Mouse (Mus musculus) adrenal gland, postnatal 25 days (tissue): Measurements from ENCODE around the gene Slc25a17. TPM values are rescaled to one million over a fixed set of nuclear protein-coding genes. Genes with fewer than 3 reads are reported as not detected.

Experiments
- DNase-seq: peaks from one replicate; pipeline ENCODE4 v3.0.0; 2021; ENCODE audit warnings: mixed read lengths
- total RNA-seq: library from RNA; stranded (reverse); gene quantifications from 2 replicates; pipeline ENCODE4 v1.2.3, GENCODE M21; 2021

The Slc25a17 gene
- total RNA-seq, 1 experiment from 2014 or later = 82.7 TPM

GRCm38 (mm10) chr15:81301193-81302070, 59.2 kb downstream of the Slc25a17 start:
- DNase-seq = peak; percentile 20

GRCm38 (mm10) chr15:81300520-81301069, 60.0 kb downstream of the Slc25a17 start:
- DNase-seq = no peak

GRCm38 (mm10) chr15:81299549-81299948, 61.1 kb downstream of the Slc25a17 start:
- no peak for DNase-seq

GRCm38 (mm10) chr15:81298213-81298612, 62.4 kb downstream of the Slc25a17 start:
- no peak for DNase-seq

- DNase-seq = no peak
Measured at GRCm38 (mm10) chr15:81297543-81297942, 63.1 kb downstream of the Slc25a17 start.

GRCm38 (mm10) chr15:81294897-81295296, 65.7 kb downstream of the Slc25a17 start:
- no peak for DNase-seq

- no peak for DNase-seq
Measured at GRCm38 (mm10) chr15:81294386-81294785, 66.2 kb downstream of the Slc25a17 start.

- no peak for DNase-seq
Measured at GRCm38 (mm10) chr15:81290747-81291146, 69.9 kb downstream of the Slc25a17 start.

GRCm38 (mm10) chr15:81290230-81290629, 70.4 kb downstream of the Slc25a17 start:
- DNase-seq = no peak

GRCm38 (mm10) chr15:81284121-81284734, 76.4 kb downstream of the Slc25a17 start:
- no peak for DNase-seq

- DNase-seq = no peak
Measured at GRCm38 (mm10) chr15:81278699-81279098, 81.9 kb downstream of the Slc25a17 start.

- no peak for DNase-seq
Measured at GRCm38 (mm10) chr15:81277928-81278327, 82.7 kb downstream of the Slc25a17 start.

GRCm38 (mm10) chr15:81273361-81273760, 87.3 kb downstream of the Slc25a17 start:
- DNase-seq = no peak

GRCm38 (mm10) chr15:81272305-81273053, 88.1 kb downstream of the Slc25a17 start:
- DNase-seq = peak; percentile 48

Other genes starting within 250 kb of the Slc25a17 start
- 27.2 and 27.4 TPM in 2 replicates for gene Mrtfa, start 170.1 kb downstream of the Slc25a17 start, total RNA-seq
- 0.52 TPM in 1 of 2 replicates, not detected in the other for gene Mchr1, start 125.3 kb downstream of the Slc25a17 start, total RNA-seq
- 230 and 325 TPM in 2 replicates for gene St13, start 39.3 kb upstream of the Slc25a17 start, total RNA-seq
- gene Xpnpep3, start 39.3 kb upstream of the Slc25a17 start, total RNA-seq = 19.4 and 26.1 TPM in 2 replicates
- not detected in 2 replicates for gene Dnajb7, start 47.5 kb upstream of the Slc25a17 start, total RNA-seq
- 107 and 141 TPM in 2 replicates for gene Rbx1, start 105.5 kb upstream of the Slc25a17 start, total RNA-seq
- 79.0 and 89.2 TPM in 2 replicates for gene Ep300, start 224.5 kb upstream of the Slc25a17 start, total RNA-seq